Mouse (Mus musculus) adrenal gland (tissue): ENCODE results near the gene Rpusd4.

Experiments used
- intact Hi-C: fragments of 180-260 bp; cut with DNase I; formaldehyde crosslinking; loops from one replicate; pipeline ENCODE4 v1.15.1; 2025

The Rpusd4 gene

GRCm38 (mm10) chr9:35283415-35284069 is 15.9 kb downstream of the Rpusd4 start:
- intact Hi-C loops, result loop anchor here (2.0 to 5.0 kb wide), 2 partner anchors 239 to 251 kb away; no protein-coding TSS in a partner anchor

GRCm38 (mm10) chr9:35284351-35284750 is 16.7 kb downstream of the Rpusd4 start:
- intact Hi-C loops, result loop anchor here (5.0 kb wide), 1 partner anchor 238 kb away; no protein-coding TSS in a partner anchor

- intact Hi-C loops, result no loop called here
These were observed 18.7 kb downstream of the Rpusd4 start for GRCm38 (mm10) chr9:35286351-35286750.

GRCm38 (mm10) chr9:35289992-35290391 is 22.3 kb downstream of the Rpusd4 start:
- intact Hi-C loops, result no loop called here

GRCm38 (mm10) chr9:35290417-35290816 is 22.8 kb downstream of the Rpusd4 start:
- intact Hi-C loops, result no loop called here

GRCm38 (mm10) chr9:35290916-35291315 is 23.3 kb downstream of the Rpusd4 start:
- intact Hi-C loops, result no loop called here

GRCm38 (mm10) chr9:35293465-35293864 is 25.8 kb downstream of the Rpusd4 start:
- intact Hi-C loops, result no loop called here

GRCm38 (mm10) chr9:35297791-35298190 is 30.1 kb downstream of the Rpusd4 start:
- intact Hi-C loops, result no loop called here

- intact Hi-C loops, result no loop called here
These were observed 34.5 kb downstream of the Rpusd4 start for GRCm38 (mm10) chr9:35302172-35302571.

GRCm38 (mm10) chr9:35307461-35307860 is 39.8 kb downstream of the Rpusd4 start:
- intact Hi-C loops, result no loop called here

- intact Hi-C loops, result no loop called here
These were observed 42.7 kb downstream of the Rpusd4 start for GRCm38 (mm10) chr9:35310377-35310776.

GRCm38 (mm10) chr9:35312516-35312915 is 44.9 kb downstream of the Rpusd4 start:
- intact Hi-C loops, result no loop called here

- intact Hi-C loops, result no loop called here
These were observed 45.9 kb downstream of the Rpusd4 start for GRCm38 (mm10) chr9:35313601-35314000.

GRCm38 (mm10) chr9:35314254-35314653 is 46.6 kb downstream of the Rpusd4 start:
- intact Hi-C loops, result no loop called here

GRCm38 (mm10) chr9:35316771-35317211 is 49.1 kb downstream of the Rpusd4 start:
- intact Hi-C loops, result no loop called here

GRCm38 (mm10) chr9:35317233-35317980 is 49.7 kb downstream of the Rpusd4 start:
- intact Hi-C loops, result no loop called here

- intact Hi-C loops, result no loop called here
These were observed 51.0 kb downstream of the Rpusd4 start for GRCm38 (mm10) chr9:35318537-35319172.

- intact Hi-C loops, result no loop called here
These were observed 52.6 kb downstream of the Rpusd4 start for GRCm38 (mm10) chr9:35320288-35320687.

- intact Hi-C loops, result no loop called here
These were observed 56.3 kb downstream of the Rpusd4 start for GRCm38 (mm10) chr9:35323974-35324373.

GRCm38 (mm10) chr9:35324571-35324970 is 56.9 kb downstream of the Rpusd4 start:
- intact Hi-C loops, result no loop called here

- intact Hi-C loops, result no loop called here
These were observed 59.1 kb downstream of the Rpusd4 start for GRCm38 (mm10) chr9:35326644-35327263.
